In the genomic region with DNA sequence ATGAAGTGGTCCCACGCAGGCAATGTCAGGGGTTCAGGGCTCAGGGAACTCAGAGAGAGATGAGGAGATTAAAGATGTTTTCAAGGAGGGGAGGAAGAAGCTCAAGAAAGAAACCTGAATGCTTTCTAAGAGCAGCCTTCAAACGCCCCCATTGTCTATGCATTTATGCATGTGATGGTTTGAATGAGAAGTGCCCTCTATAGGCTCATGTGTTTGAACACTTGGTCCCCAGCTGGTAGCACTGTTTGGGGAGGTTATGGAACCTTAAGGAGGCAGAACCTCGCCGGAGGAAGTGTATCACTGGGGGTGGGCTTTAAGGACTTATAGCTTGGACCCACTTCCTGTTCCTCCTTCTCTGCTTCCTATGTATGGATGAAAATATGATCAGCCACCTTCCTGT, we compare ENCODE assay signal across 15 mouse cellular contexts.
"Had no signal": no experiment of that assay in that cellular context is flagged by ENCODE, and none has a peak within 500 bp of the region (broad histone marks: within the 10 kb centered on the region; RNA-seq: fewer than 3 reads in every experiment).

No protein-coding gene starts in this region.

- H3K9me3 ChIP-seq: midbrain, embryonic 15.5 days; neural tube, embryonic 13.5 days; neural tube, embryonic 15.5 days had no signal

- H3K36me3 ChIP-seq: midbrain, embryonic 10.5 days; midbrain, embryonic 13.5 days; midbrain, embryonic 15.5 days; neural tube, embryonic 13.5 days; neural tube, embryonic 15.5 days had no signal

- H3K27me3 ChIP-seq: midbrain, embryonic 13.5 days; midbrain, embryonic 15.5 days; neural tube, embryonic 13.5 days; neural tube, embryonic 15.5 days had no signal

- DNase-seq: lung, adult 18-20 months; lung, embryonic 14.5 days; lung, postnatal 10 days; lung, postnatal 4 days; right cerebral cortex, postnatal 4 days; spleen, adult 18-20 months; thymus, adult 18-20 months; thymus, postnatal 14 days; thymus, postnatal 36 days had no signal

- H3K27ac ChIP-seq: midbrain, embryonic 10.5 days; midbrain, embryonic 13.5 days; midbrain, embryonic 15.5 days; neural tube, embryonic 13.5 days had no signal

- H3K4me3 ChIP-seq: midbrain, embryonic 10.5 days; midbrain, embryonic 13.5 days; midbrain, embryonic 15.5 days; myocyte; neural tube, embryonic 13.5 days; neural tube, embryonic 15.5 days had no signal

- H3K4me2 ChIP-seq: lung, embryonic 14.5 days; midbrain, embryonic 13.5 days; midbrain, embryonic 15.5 days; neural tube, embryonic 13.5 days; neural tube, embryonic 15.5 days had no signal

- ATAC-seq: midbrain, embryonic 13.5 days; midbrain, embryonic 15.5 days had no signal

- H3K9ac ChIP-seq: lung, embryonic 14.5 days; midbrain, embryonic 13.5 days; midbrain, embryonic 15.5 days; neural tube, embryonic 13.5 days; neural tube, embryonic 15.5 days had no signal
